ENCODE assay signal across 8 mouse cellular contexts in genomic region chr5:136755696-136756095, GRCm38 (mm10).
A peak's percentile ranks its signal among the peaks of the same experiment; 100 is the strongest.
DNase-seq lines count a peak whose midpoint lies in the region; ATAC-seq and TF ChIP-seq lines count a peak whose summit lies in the region.

No protein-coding gene starts in this region.

- ATAC-seq in intestine, postnatal 0 days = no peak
- no peak for ATAC-seq in intestine, embryonic 16.5 days
- ATAC-seq in granulocyte monocyte progenitor cell, adult 5-6 weeks (replicated peaks; ENCODE audit: poor library complexity, severe bottlenecking) = 0 out of 2 replicates have a peak, but pooled peaks have one; percentile 31

- H3K9ac ChIP-seq in intestine, postnatal 0 days (ENCODE audit: low read depth, low read length) = no peak overlapping the region
- no peak overlapping the region for H3K9ac ChIP-seq in intestine, embryonic 16.5 days (ENCODE audit: low read depth, low read length)

- intact Hi-C loops in left cerebral cortex, postnatal 25 days (cut with DNase I) = loop anchor here (2.0 to 5.0 kb wide), 2 partner anchors 497 to 553 kb away; no protein-coding TSS in a partner anchor

- 2% methylated on average over 3 of the region's 3 CpGs for WGBS in intestine, postnatal 0 days
- WGBS in intestine, embryonic 16.5 days = 2% methylated on average over 3 of the region's 3 CpGs
- WGBS in olfactory bulb, adult 2 months = 5% methylated on average over 3 of the region's 3 CpGs

- H3K36me3 ChIP-seq in intestine, postnatal 0 days (ENCODE audit: control insufficient read depth, insufficient read depth) = no peaks in the 10 kb centered on the region
- H3K36me3 ChIP-seq in intestine, embryonic 16.5 days (ENCODE audit: control insufficient read depth, insufficient read depth, low read length) = no peaks in the 10 kb centered on the region

- H3K4me1 ChIP-seq in intestine, postnatal 0 days (replicated peaks; ENCODE audit: control insufficient read depth, insufficient read depth, low read length) = no peaks in the 10 kb centered on the region
- H3K4me1 ChIP-seq in intestine, embryonic 16.5 days (ENCODE audit: control insufficient read depth, insufficient read depth, low read length) = peaks cover 4% of the 10 kb centered on the region; the same call in 1 of the 2 replicates
- H3K4me1 ChIP-seq in olfactory bulb, adult 2 months (ENCODE audit: control insufficient read depth, insufficient read depth, low read length) = peaks cover 9% of the 10 kb centered on the region

- TF ChIP-seq POLR2A in olfactory bulb, adult 2 months (IDR thresholded peaks at IDR 0.05; ENCODE audit: insufficient read depth, low read depth, low read length) = no peak

- peak; percentile 93 for TF ChIP-seq CTCF in intestine, postnatal 0 days (IDR thresholded peaks at IDR 0.05; ENCODE audit: low read depth)
- TF ChIP-seq CTCF in olfactory bulb, adult 2 months (IDR thresholded peaks at IDR 0.05; ENCODE audit: insufficient read depth, low read depth, low read length) = peak; percentile 43; the same call in 1 of the 2 replicates

- no peak overlapping the region for H3K27ac ChIP-seq in intestine, postnatal 0 days (ENCODE audit: low read depth, low read length)
- H3K27ac ChIP-seq in intestine, embryonic 16.5 days (ENCODE audit: low read length) = no peak overlapping the region
- H3K27ac ChIP-seq in olfactory bulb, adult 2 months (ENCODE audit: insufficient read depth, low read depth, low read length) = no peak overlapping the region

- H3K4me2 ChIP-seq in intestine, postnatal 0 days (replicated peaks; ENCODE audit: low read depth) = no peak overlapping the region
- no peak overlapping the region for H3K4me2 ChIP-seq in intestine, embryonic 16.5 days (ENCODE audit: low read depth, low read length)

- no peak overlapping the region for H3K4me3 ChIP-seq in intestine, postnatal 0 days (ENCODE audit: low read depth, low read length)
- no peak overlapping the region for H3K4me3 ChIP-seq in intestine, embryonic 16.5 days (ENCODE audit: low read length)
- no peak overlapping the region for H3K4me3 ChIP-seq in olfactory bulb, adult 2 months (ENCODE audit: insufficient read depth, low read depth, low read length)

- H3K9me3 ChIP-seq in intestine, postnatal 0 days (ENCODE audit: control insufficient read depth) = no peaks in the 10 kb centered on the region
- H3K9me3 ChIP-seq in intestine, embryonic 16.5 days (ENCODE audit: control insufficient read depth, low read length) = no peaks in the 10 kb centered on the region

- peak; percentile 35 for DNase-seq in Muller cell, postnatal 12 days (ENCODE audit: inconsistent ontology term)
- DNase-seq in cerebellum, adult 9-11 months = peak; percentile 18
- DNase-seq in left cerebral cortex, postnatal 25 days (ENCODE audit: low spot score in 2 of 2) = peak; percentile 74 to 75
- DNase-seq in thymus, postnatal 4 days = peak; percentile 79

- no peaks in the 10 kb centered on the region for H3K27me3 ChIP-seq in intestine, postnatal 0 days (replicated peaks; ENCODE audit: control insufficient read depth, insufficient read depth, low read length)
- no peaks in the 10 kb centered on the region for H3K27me3 ChIP-seq in intestine, embryonic 16.5 days (replicated peaks; ENCODE audit: control insufficient read depth, insufficient read depth, low read length)

Comparison
In these comparisons a context has a peak if more than half of its experiments do, and no peak if none do; other contexts are left out.
1. DNase-seq: peak in every context shown above with its lines; median percentile 79 in thymus, postnatal 4 days; 74 in left cerebral cortex, postnatal 25 days; 35 in Muller cell, postnatal 12 days; 18 in cerebellum, adult 9-11 months.